Mouse (Mus musculus) cortical plate, adult 2 months (tissue): ENCODE data around the gene Methig1.

Source experiments
- CTCF ChIP-seq: fragments of 200-500 bp; IDR thresholded peaks from 2 replicates; pipeline ENCODE4 v1.5.1; 2011; ENCODE audit warnings: mild to moderate bottlenecking, control low read depth, low read length; ENCODE audit not compliant: insufficient read depth; ENCODE audit errors: extremely low read depth
- POLR2A ChIP-seq: fragments of 200-500 bp; IDR thresholded peaks from 2 replicates; pipeline ENCODE4 v1.6.1; 2011; ENCODE audit warnings: mild to moderate bottlenecking, low read length, control low read depth; ENCODE audit not compliant: insufficient read depth; ENCODE audit errors: extremely low read depth

- no peak for TF ChIP-seq CTCF
- no peak for TF ChIP-seq POLR2A
Measured at GRCm38 (mm10) chr15:100314448-100315145, 38.4 kb upstream of the Methig1 start.
